Mouse (Mus musculus) heart, postnatal 0 days (tissue): ENCODE measurements around the gene Mindy4. TPM values are rescaled to one million over a fixed set of nuclear protein-coding genes. Genes with fewer than 3 reads are reported as not detected.

Experiments
- ATAC-seq: fragments of 200-750 bp; cut with Nextera tagmentation; 2 replicates; pipeline ENCODE4 v1.8.0; 2017; ENCODE audit warnings: low read depth, moderate number of reproducible peaks, moderate library complexity; ENCODE audit not compliant: insufficient read depth
- DNase-seq: peaks from one replicate; pipeline ENCODE4 v3.0.0-alpha.2; 2016; ENCODE audit warnings: low spot score
- H3K27ac ChIP-seq: fragments of 300-500 bp; sonication (generic); 2 replicates; pipeline ENCODE4 v1.5.1; 2014; ENCODE audit warnings: low read depth, mild to moderate bottlenecking
- H3K27me3 ChIP-seq: fragments of 300-500 bp; sonication (generic); 2 replicates; pipeline ENCODE4 v1.6.1; 2014; ENCODE audit warnings: low read length, mixed read lengths; ENCODE audit not compliant: control insufficient read depth, insufficient read depth
- H3K36me3 ChIP-seq: fragments of 300-500 bp; sonication (generic); replicated peaks from 2 replicates; pipeline ENCODE4 v1.6.1; 2014; ENCODE audit warnings: low read length, mixed read lengths; ENCODE audit not compliant: control insufficient read depth, insufficient read depth
- H3K4me1 ChIP-seq: fragments of 300-500 bp; sonication (generic); 2 replicates; pipeline ENCODE4 v1.6.1; 2014; ENCODE audit warnings: antibody characterized with exemption; ENCODE audit not compliant: control insufficient read depth, insufficient read depth
- H3K4me2 ChIP-seq: fragments of 300-500 bp; sonication (generic); 2 replicates; pipeline ENCODE4 v1.6.1; 2014; ENCODE audit warnings: low read depth, mild to moderate bottlenecking, low read length, moderate library complexity
- H3K4me3 ChIP-seq: fragments of 300-500 bp; sonication (generic); 2 replicates; pipeline ENCODE4 v1.5.1; 2014; ENCODE audit warnings: low read depth, low read length
- H3K9ac ChIP-seq: fragments of 300-500 bp; sonication (generic); replicated peaks from 2 replicates; pipeline ENCODE4 v1.6.1; 2014; ENCODE audit warnings: low read depth, low read length, mixed read lengths
- H3K9me3 ChIP-seq: fragments of 300-500 bp; sonication (generic); replicated peaks from 2 replicates; pipeline ENCODE4 v1.6.1; 2016; ENCODE audit warnings: low read length; ENCODE audit not compliant: control insufficient read depth
- CTCF ChIP-seq: IDR thresholded peaks from 2 replicates; pipeline ENCODE4 v1.5.1; 2016; ENCODE audit warnings: antibody characterized with exemption, control low read depth, low read depth
- EP300 ChIP-seq: IDR thresholded peaks from 2 replicates; pipeline ENCODE4 v1.6.1; 2016; ENCODE audit warnings: antibody characterized with exemption, low read depth
- WGBS: fragments of 180-500 bp; shearing (Covaris S2); extraction: QIAGEN DNeasy Blood & Tissue Kit; methylation state at CpG from one replicate; pipeline ENCODE4 v1.1.7; 2014; 5-methylcytosine and 5-hydroxymethylcytosine counted together
- polyA plus RNA-seq: library from polyadenylated mRNA; unstranded; fragments of >200 nt; fragmentation: Nextera tagmentation; extraction: Ambion mirVana; gene quantifications from 2 replicates; pipeline ENCODE4 v1.2.1, GENCODE M21; 2015
- total RNA-seq: library from RNA; depleted of rRNA; stranded (reverse); fragments of >200 nt; gene quantifications from 2 replicates; pipeline ENCODE4 v1.2.3, GENCODE M21; 2014; ENCODE audit warnings: low replicate concordance

The Mindy4 gene
- total and polyA plus RNA-seq, 2 experiments from 2014 or later = 3.9 to 31.2 TPM

DNA sequence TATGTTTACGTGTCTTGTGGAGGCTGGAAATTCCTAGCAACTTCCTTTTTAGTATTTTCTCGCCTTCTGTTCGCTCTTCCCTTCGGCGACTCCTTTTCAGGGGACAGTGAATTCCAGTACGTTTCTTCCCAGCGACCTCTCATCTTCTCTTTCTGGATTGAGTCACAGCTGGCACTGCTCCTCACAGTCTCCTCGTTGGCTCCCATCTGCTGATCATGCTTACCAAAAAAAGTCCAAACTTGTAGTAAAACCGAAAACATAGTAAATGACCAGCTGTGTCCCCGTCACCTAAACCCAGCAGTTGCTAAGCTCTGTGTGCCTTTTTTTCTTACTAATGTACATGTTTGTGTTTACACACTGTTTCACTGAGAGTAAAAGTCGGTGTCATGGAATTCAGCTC, 47.6 kb downstream of the Mindy4 start:
- WGBS = 68% methylated on average over 11 of the region's 11 CpGs
- ATAC-seq (no peak), DNase-seq (no peak)
- H3K27me3 ChIP-seq = no peaks in the 10 kb centered on the region
- no peaks in the 10 kb centered on the region for H3K4me1 ChIP-seq
- H3K4me2 ChIP-seq = no peak overlapping the region
- no peak overlapping the region for H3K4me3 ChIP-seq
- 0 out of 2 replicates have a peak overlapping the region, but pooled peaks have one; percentile 22 for H3K27ac ChIP-seq
- no peaks in the 10 kb centered on the region for H3K36me3 ChIP-seq
- TF ChIP-seq CTCF (no peak), EP300 (no peak)
- H3K9me3 ChIP-seq = no peaks in the 10 kb centered on the region
- H3K9ac ChIP-seq = no peak overlapping the region

DNA sequence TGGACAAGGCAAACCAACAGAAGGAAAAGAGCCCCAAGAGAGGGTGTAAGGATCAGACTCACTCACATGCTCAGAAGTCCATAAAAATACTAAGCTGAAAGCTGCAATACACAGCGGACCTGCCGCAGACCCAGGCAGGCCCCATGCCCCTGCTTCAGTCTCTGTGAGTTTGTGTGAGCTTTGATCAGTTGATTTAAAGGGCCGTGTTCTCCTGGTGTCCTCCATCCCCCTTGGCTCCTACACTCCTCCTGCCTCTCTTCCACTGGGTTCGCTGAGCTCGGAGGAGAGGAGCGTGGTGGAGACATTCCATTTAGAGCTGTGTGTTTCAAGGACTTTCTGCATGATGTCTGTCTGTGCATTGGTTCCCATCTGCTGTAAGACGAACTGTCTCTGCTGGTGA, 48.4 kb downstream of the Mindy4 start:
- no peak for DNase-seq
- H3K27me3 ChIP-seq = no peaks in the 10 kb centered on the region
- H3K4me3 ChIP-seq = no peak overlapping the region
- ATAC-seq = no peak
- H3K9me3 ChIP-seq = no peaks in the 10 kb centered on the region
- no peaks in the 10 kb centered on the region for H3K4me1 ChIP-seq
- no peaks in the 10 kb centered on the region for H3K36me3 ChIP-seq
- H3K4me2 ChIP-seq = no peak overlapping the region
- TF ChIP-seq EP300 = no peak
- TF ChIP-seq CTCF = no peak
- no peak overlapping the region for H3K9ac ChIP-seq
- 70% methylated on average over 7 of the region's 7 CpGs for WGBS
- no peak overlapping the region for H3K27ac ChIP-seq

DNA sequence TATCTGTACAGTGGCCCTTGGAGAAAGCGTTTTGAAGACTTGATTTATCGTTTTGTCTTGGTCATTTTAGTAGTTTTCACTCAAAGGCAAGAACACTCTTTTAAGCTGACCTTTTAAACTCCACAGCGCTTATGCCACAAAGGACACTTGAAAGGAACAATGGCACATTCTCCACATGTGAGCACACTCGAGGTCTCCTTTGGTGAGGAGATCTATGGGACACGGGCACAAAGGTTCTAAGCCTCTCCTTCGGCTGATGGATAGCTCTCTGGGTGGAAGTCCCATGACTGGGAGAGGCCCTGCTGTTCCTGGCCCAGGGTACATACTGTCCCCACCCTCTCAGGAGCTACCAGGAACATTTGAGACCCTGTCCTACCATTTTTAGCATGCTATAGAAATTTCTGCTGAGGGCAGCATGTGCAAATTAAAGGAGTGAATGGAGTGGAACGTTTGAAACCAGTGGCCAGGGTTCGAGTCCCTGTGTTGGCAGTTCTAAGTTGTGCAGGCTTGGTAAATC, 49.6 kb downstream of the Mindy4 start:
- H3K4me1 ChIP-seq = no peaks in the 10 kb centered on the region
- ATAC-seq (no peak), DNase-seq (no peak)
- H3K4me2 ChIP-seq = no peak overlapping the region
- H3K9ac ChIP-seq = no peak overlapping the region
- no peaks in the 10 kb centered on the region for H3K27me3 ChIP-seq
- H3K27ac ChIP-seq = no peak overlapping the region
- no peaks in the 10 kb centered on the region for H3K9me3 ChIP-seq
- no peaks in the 10 kb centered on the region for H3K36me3 ChIP-seq
- WGBS = 82% methylated on average over 8 of the region's 8 CpGs
- H3K4me3 ChIP-seq = no peak overlapping the region
- TF ChIP-seq CTCF = no peak
- TF ChIP-seq EP300 = no peak

DNA sequence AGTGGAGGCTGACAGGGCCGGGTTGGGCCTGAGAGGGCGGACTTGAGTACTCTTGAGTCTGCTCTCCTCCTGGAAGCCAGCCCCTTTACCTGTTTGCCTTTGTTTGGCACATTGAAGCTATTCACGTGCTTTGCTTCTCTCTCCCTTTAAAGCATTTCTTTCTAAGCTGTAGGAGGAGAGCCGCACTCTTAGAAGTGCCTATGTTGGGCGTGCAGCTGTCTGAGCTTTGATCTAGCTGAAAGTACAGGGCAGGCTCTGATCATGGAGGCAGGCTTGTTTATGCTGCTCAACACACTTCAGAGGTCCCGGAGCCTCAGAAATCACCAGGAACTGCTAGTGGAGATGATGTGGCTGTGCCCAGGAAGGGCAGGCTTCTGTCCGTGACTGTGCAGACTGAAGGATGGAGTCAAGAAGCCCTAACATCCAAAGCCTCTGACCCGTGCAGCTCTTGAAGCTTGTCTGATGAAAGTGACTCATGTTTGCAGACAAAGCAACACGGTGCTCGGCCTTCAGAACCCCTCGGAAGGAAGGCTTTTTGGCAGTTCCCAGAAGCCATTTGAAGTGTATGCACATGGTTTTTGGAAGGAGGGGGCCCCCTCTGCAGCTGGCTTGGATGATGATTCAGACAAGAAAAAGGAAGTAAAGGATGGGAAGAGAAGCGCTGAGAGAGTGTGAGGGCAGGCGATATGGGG, 53.5 kb downstream of the Mindy4 start:
- ATAC-seq = no peak
- H3K27ac ChIP-seq = no peak overlapping the region
- WGBS = 79% methylated on average over 13 of the region's 13 CpGs

DNA sequence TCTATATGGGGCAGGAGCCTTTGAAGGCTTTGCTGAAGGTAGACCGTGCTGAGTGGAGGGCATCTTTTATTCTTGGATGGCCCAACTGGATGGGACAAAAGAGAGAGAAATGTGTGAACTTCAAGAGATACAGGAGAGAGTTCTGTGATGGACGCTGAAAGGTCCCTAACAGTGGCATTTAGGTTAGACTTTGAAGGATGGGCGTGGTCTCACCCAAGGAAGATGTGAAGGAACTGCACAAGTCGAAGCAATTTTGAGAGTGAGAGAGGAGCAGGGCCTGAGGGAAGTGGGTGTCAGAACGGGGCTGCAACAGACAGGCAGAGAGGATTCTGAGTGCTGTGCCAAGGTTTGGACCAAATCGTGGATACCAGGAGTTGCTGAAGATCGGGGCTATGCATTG, 54.1 kb downstream of the Mindy4 start:
- no peak for ATAC-seq
- H3K9ac ChIP-seq = no peak overlapping the region
- no peak overlapping the region for H3K4me2 ChIP-seq
- no peaks in the 10 kb centered on the region for H3K9me3 ChIP-seq
- 0 out of 2 replicates have a peak, but pooled peaks cover 8% of the 10 kb centered on the region for H3K4me1 ChIP-seq
- no peak overlapping the region for H3K4me3 ChIP-seq
- H3K36me3 ChIP-seq = no peaks in the 10 kb centered on the region
- H3K27me3 ChIP-seq = no peaks in the 10 kb centered on the region
- H3K27ac ChIP-seq = no peak overlapping the region
- no peak for DNase-seq
- 80% methylated on average over 7 of the region's 7 CpGs for WGBS
- TF ChIP-seq EP300 (no peak), CTCF (no peak)

More for the DNA sequence above, 53.5 kb downstream of the Mindy4 start:
- TF ChIP-seq EP300 (no peak), CTCF (no peak)
- Histone ChIP-seq H3K27me3 (no peaks in the 10 kb centered on the region), H3K36me3 (no peaks in the 10 kb centered on the region), H3K4me1 (0 out of 2 replicates have a peak, but pooled peaks cover 4% of the 10 kb centered on the region), H3K4me2 (no peak overlapping the region; the same call in 1 of the 2 replicates), H3K9ac (no peak overlapping the region), H3K4me3 (no peak overlapping the region), H3K9me3 (no peaks in the 10 kb centered on the region)
- no peak for DNase-seq
